Mouse (Mus musculus) liver, embryonic 12.5 days (tissue): ENCODE results near the gene Cwc27. TPM values are rescaled to one million over a fixed set of nuclear protein-coding genes. Genes with fewer than 3 reads are reported as not detected.

Experiments
- ATAC-seq: fragments of 200-750 bp; cut with Nextera tagmentation; 2 replicates; pipeline ENCODE4 v1.8.0; 2017; ENCODE audit warnings: moderate number of reproducible peaks, mild to moderate bottlenecking, moderate library complexity
- H3K27ac ChIP-seq: fragments of 300-500 bp; sonication (generic); 2 replicates; pipeline ENCODE4 v1.5.1; 2016; ENCODE audit warnings: mild to moderate bottlenecking
- H3K27me3 ChIP-seq: fragments of 300-500 bp; sonication (generic); replicated peaks from 2 replicates; pipeline ENCODE4 v1.6.1; 2016; ENCODE audit warnings: mild to moderate bottlenecking, moderate library complexity
- H3K36me3 ChIP-seq: fragments of 300-500 bp; sonication (generic); 2 replicates; pipeline ENCODE4 v1.6.1; 2016; ENCODE audit warnings: mild to moderate bottlenecking, moderate library complexity
- H3K4me1 ChIP-seq: fragments of 300-500 bp; sonication (generic); 2 replicates; pipeline ENCODE4 v1.6.1; 2016
- H3K4me2 ChIP-seq: fragments of 300-500 bp; sonication (generic); 2 replicates; pipeline ENCODE4 v1.6.1; 2016; ENCODE audit warnings: mild to moderate bottlenecking, moderate library complexity
- H3K4me3 ChIP-seq: fragments of 300-500 bp; sonication (generic); 2 replicates; pipeline ENCODE4 v1.5.1; 2016; ENCODE audit warnings: mild to moderate bottlenecking, moderate library complexity
- H3K9ac ChIP-seq: fragments of 300-500 bp; sonication (generic); 2 replicates; pipeline ENCODE4 v1.6.1; 2016; ENCODE audit warnings: mild to moderate bottlenecking, moderate library complexity
- H3K9me3 ChIP-seq: fragments of 300-500 bp; sonication (generic); replicated peaks from 2 replicates; pipeline ENCODE4 v1.6.1; 2016; ENCODE audit warnings: mild to moderate bottlenecking, moderate library complexity
- WGBS: fragments of 180-500 bp; shearing (Covaris S2); methylation state at CpG from one replicate; pipeline ENCODE4 v1.1.7; 2016; ENCODE audit not compliant: insufficient replicate concordance; 5-methylcytosine and 5-hydroxymethylcytosine counted together
- polyA plus RNA-seq: library from polyadenylated mRNA; unstranded; fragments of >200 nt; fragmentation: Nextera tagmentation; extraction: Ambion mirVana; gene quantifications from 2 replicates; pipeline ENCODE4 v1.2.1, GENCODE M21; 2016

The Cwc27 gene
- polyA plus RNA-seq, 1 experiment from 2014 or later, result 14.8 TPM

DNA sequence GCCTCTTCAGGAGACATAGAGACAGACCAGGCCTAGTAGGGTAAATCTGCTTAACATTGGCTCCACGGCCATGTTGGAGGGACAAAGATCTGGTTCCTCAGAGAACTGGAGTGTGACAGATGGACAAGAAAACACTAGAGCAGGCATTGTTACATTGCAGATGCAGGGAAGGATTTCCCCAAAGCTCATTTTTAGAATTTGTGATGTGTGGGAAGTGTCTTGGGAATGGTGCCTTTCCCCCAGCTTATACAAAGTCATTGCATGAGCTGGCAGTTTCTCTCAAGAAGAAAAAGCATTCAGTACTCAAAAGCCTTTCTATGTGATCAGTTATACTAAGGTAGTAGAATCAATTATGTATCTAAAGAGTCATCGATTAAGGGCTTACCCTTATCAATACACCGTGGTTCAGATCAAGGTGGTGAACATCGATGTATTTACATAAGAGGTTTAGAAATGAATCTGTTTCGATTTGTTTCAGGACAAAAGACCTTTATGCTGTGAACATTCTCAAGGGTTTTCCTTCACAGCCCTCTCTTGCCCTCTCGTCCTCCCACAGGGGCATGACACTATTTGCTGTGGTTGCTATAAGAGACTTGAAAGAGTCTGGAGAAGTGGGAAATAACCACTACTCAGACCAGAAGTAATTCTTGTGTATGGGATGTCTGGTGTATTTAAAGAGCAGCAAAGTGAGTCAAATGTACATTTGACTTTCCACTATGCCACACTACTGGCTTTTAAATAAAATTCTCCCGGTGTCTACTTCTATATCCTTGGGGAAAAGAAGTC is 197.2 kb downstream of the Cwc27 start:
- Histone ChIP-seq H3K9ac (no peak overlapping the region), H3K9me3 (no peaks in the 10 kb centered on the region), H3K4me2 (no peak overlapping the region), H3K27me3 (no peaks in the 10 kb centered on the region), H3K4me1 (no peaks in the 10 kb centered on the region), H3K36me3 (no peaks in the 10 kb centered on the region), H3K4me3 (no peak overlapping the region), H3K27ac (no peak overlapping the region)
- 80% methylated on average over 7 of the region's 7 CpGs for WGBS
- no peak for ATAC-seq

DNA sequence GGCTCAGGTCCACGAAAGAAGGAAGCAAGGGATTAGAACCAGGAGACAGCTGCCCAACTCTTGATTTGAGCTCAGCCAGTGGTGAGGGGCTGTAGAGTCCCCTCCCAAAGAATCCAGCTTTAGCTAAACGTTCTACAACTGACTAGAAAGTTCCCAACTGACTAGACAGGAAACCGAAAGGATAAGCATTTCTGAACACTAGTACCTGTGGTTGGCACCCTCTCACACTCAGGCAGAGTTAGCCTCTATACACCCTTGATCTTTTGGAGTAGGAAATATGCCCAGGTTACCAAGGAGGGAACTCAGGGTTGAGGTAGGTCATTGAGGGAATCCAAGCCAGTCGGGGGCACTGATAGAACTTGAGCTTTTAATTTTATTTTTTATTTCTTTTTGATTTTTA is 199.7 kb downstream of the Cwc27 start:
- Histone ChIP-seq H3K4me1 (no peaks in the 10 kb centered on the region), H3K27ac (no peak overlapping the region), H3K27me3 (no peaks in the 10 kb centered on the region), H3K4me2 (no peak overlapping the region), H3K4me3 (no peak overlapping the region), H3K9ac (no peak overlapping the region), H3K36me3 (no peaks in the 10 kb centered on the region), H3K9me3 (no peaks in the 10 kb centered on the region)
- no peak for ATAC-seq
- 62% methylated on average over 4 of the region's 4 CpGs for WGBS

DNA sequence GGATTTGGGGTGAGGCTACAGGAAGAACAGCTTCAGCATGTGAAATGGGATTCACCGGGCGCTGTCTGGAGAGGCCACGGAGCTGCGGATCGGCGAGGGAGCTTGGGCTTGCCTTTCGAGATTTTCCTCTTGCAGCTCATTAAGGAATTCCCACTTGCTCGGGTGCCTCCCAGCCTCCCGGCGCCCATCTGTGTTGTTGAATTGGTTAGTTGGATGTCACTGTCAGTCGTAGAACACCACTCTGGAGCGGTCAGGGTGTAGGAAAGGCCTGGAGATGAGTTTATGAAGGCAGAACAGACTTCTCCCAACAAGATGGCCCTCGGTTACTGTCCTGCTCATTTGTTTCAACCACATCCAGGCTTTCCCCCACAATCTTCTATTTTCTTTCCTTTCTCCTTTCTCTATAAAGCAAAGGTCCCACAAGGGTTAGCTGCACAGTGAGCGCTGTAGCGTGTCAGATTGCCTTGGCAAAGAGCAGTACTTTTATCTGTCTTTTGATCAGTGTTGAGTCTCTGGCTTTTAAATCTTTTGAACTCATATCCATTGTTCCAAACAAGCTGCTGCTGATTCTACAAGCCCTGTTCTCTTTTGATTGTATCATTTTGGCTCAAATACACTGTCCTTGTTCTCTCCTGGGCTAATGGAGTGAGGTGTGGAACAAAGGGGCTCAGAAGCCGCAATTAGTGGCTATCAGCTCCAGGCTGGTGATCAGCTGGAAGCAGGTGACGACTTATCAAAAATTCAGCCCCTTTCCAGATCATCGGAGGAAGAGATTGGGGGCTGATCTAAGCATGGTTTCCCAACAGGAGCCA is 200.7 kb downstream of the Cwc27 start:
- H3K27me3 ChIP-seq, result no peaks in the 10 kb centered on the region
- no peak for ATAC-seq
- H3K36me3 ChIP-seq, result no peaks in the 10 kb centered on the region
- H3K4me3 ChIP-seq, result no peak overlapping the region
- H3K4me1 ChIP-seq, result no peaks in the 10 kb centered on the region
- H3K27ac ChIP-seq, result no peak overlapping the region
- H3K4me2 ChIP-seq, result no peak overlapping the region
- H3K9ac ChIP-seq, result no peak overlapping the region
- 82% methylated on average over 18 of the region's 18 CpGs for WGBS
- H3K9me3 ChIP-seq, result no peaks in the 10 kb centered on the region

DNA sequence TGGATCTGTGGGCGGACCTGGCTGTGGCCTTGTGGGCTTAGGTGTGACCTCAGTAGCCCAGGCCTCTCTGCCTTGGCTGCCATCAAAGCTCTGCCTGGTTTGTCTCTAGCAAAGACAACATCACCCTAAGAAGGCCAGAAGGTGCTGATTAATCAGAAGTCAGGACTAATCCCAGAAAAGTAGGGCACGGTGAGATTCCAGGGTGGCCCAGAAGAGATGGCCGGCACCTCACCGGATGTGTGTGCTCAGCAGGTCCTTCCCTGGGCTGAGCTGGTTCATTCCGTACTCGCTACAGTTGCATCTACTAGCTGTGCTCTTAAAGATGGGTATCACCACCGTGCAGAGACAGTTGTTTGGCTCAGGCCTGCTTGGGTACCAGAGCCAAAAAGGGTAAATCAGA is 201.8 kb downstream of the Cwc27 start:
- 72% methylated on average over 7 of the region's 7 CpGs for whole genome bisulfite sequencing
- Histone ChIP-seq H3K4me1 (no peaks in the 10 kb centered on the region), H3K27ac (no peak overlapping the region), H3K36me3 (no peaks in the 10 kb centered on the region), H3K27me3 (no peaks in the 10 kb centered on the region), H3K4me3 (no peak overlapping the region), H3K4me2 (no peak overlapping the region), H3K9ac (no peak overlapping the region), H3K9me3 (no peaks in the 10 kb centered on the region)
- ATAC-seq, result no peak

DNA sequence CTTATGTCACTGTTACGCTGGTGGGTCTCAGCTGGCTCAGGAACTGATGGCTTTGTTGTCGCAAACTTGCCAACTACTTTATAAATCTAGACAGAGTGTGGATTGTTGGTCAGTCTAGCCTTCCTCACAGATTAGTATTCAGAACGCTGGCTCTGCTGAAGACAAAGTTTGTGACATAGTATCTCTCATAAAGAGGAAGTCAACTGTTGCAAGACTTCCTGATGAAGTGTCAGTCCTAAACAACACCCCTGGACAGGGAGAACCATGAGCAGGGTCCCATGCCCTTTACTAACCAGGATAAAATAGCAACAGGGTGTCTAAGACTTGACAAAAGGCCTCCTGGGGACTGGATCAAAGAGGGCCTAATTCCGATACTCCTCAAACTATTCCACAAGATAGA is 205.6 kb downstream of the Cwc27 start:
- 67% methylated on average over 4 of the region's 4 CpGs for WGBS

DNA sequence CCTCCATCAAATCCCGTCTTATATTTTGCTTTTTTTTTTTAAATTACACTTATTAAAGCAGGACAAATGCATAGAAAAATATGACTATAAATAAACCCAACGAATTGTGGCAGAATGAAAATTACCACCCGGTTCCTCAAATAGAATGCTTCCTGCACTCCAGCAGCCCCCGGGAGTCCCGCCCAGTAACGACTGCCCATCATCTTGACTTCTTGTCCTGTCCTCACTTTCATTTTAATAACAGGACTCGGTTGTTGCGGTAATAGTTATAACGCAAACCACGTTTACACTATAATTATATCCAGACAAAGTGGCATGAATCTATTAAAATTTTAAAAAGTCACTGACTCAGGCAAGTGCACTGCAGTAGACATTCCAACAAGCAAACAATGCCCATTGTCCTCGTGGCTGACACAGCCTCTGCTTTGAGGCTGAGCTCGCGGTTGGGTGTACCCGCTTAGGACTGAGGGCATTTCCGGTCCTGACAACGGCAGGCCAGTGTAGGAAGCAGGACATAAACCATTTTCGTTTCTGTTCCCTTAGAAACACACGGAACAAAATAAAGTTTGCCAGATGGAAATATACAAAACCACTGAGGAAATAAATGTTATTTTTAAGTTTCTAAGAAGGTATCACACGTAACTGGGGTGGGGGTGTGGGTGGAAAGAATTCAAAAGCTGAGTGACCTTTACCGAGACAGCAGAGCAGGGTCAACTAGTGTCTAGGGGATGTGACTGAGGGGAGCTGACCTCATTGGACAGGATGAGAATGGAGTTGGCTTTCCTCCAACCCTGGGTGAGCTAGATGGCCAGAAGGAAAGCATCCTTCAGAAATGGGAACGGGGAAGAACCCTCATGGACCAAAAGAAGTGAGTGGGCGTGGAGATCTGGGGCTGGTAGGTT is 206.5 kb downstream of the Cwc27 start:
- H3K9ac ChIP-seq, result no peak overlapping the region
- H3K9me3 ChIP-seq, result no peaks in the 10 kb centered on the region
- WGBS, result 62% methylated on average over 22 of the region's 22 CpGs
- H3K27me3 ChIP-seq, result no peaks in the 10 kb centered on the region
- H3K36me3 ChIP-seq, result no peaks in the 10 kb centered on the region
- peak overlapping the region; percentile 26 for H3K4me2 ChIP-seq
- no peak overlapping the region for H3K4me3 ChIP-seq
- no peaks in the 10 kb centered on the region for H3K4me1 ChIP-seq
- H3K27ac ChIP-seq, result no peak overlapping the region
- ATAC-seq, result no peak

More for the DNA sequence above, 205.6 kb downstream of the Cwc27 start:
- Histone ChIP-seq H3K27me3 (no peaks in the 10 kb centered on the region), H3K9me3 (no peaks in the 10 kb centered on the region), H3K4me2 (no peak overlapping the region), H3K4me1 (no peaks in the 10 kb centered on the region), H3K9ac (no peak overlapping the region), H3K27ac (no peak overlapping the region), H3K4me3 (no peak overlapping the region), H3K36me3 (no peaks in the 10 kb centered on the region)
- no peak for ATAC-seq

DNA sequence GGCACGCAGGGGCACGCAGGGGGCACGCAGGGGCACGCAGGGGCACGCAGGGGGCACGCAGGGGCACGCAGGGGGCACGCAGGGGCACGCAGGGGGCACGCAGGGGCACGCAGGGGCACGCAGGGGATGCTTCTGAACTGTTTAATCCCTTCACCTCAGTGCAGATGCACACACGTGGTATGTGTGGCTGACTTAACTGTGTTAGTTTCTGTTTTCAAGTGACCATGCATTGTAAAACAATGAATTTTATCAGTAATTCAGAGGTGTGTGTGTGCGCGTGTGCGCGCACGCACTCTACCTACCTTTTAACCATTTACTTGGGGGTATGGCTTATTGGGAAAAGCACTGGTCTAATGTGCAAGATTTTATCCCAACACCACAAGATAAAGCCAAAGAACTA is 208.4 kb downstream of the Cwc27 start:
- Histone ChIP-seq H3K4me2 (no peak overlapping the region), H3K4me3 (no peak overlapping the region), H3K9me3 (no peaks in the 10 kb centered on the region), H3K27me3 (no peaks in the 10 kb centered on the region), H3K4me1 (no peaks in the 10 kb centered on the region), H3K27ac (no peak overlapping the region), H3K36me3 (no peaks in the 10 kb centered on the region), H3K9ac (no peak overlapping the region)
- ATAC-seq, result no peak
- WGBS, result 88% methylated on average over 18 of the region's 18 CpGs

DNA sequence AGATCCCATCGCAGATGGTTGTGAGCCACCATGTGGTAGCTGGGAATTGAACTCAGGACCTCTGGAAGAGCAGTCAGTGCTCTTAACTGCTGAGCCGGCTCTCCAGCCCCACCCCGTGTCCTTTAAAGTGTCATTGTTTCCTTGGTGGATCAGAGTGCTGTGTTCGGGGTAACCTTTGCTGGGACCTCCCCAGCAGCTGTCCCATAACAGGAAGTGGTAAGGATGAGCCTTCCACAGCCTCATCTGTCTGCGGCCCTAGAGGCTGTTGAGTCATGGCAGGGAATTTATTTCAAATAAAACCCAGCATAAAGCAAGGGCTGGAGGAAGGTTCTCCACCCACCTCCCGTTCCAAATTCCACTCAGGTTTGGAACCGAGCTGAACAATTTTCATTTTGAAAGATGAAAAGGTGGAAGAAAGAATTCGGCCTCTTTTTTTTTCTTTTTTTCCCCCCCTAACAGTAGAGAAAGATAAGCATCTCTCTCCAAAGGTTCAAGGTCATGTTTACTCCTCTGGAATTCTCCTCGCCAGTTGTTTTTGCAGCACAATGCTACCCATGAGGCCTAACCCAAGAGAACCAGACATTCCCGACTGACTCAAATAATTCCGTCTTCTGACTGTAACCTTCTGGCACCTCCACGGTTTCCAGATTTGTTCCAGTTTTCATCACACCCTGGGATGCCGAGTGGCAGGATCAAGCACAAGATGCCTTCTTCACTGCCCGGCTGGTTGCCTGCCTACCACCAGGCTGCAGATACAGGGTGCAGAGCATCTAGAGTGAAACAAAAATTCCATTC is 210.0 kb downstream of the Cwc27 start:
- WGBS, result 53% methylated on average over 14 of the region's 14 CpGs
- peak; percentile 35; the same call in 1 of the 2 replicates for ATAC-seq
- Histone ChIP-seq H3K9ac (no peak overlapping the region), H3K27me3 (no peaks in the 10 kb centered on the region), H3K36me3 (no peaks in the 10 kb centered on the region), H3K9me3 (no peaks in the 10 kb centered on the region), H3K4me3 (no peak overlapping the region), H3K27ac (no peak overlapping the region), H3K4me2 (no peak overlapping the region), H3K4me1 (no peaks in the 10 kb centered on the region)

DNA sequence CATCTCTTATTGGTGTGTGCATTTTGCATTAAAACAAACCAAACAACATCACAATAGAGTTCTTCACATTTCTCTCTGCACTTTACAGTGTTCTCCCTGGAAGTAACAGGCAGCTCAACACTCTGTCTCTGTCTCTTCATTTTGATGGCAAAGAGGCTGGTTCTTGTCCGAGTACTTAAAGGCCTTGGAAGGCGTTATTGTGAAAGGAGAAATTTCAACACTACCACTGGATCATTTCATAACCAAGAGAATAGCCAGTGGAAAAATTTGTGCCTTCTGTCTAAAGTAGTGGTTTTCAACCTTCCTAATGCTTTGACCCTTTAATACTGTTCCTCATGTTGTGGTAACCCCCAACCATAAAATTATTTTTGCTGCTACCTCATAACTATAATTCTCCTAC is 211.8 kb downstream of the Cwc27 start:
- Histone ChIP-seq H3K4me2 (no peak overlapping the region), H3K36me3 (no peaks in the 10 kb centered on the region), H3K9me3 (no peaks in the 10 kb centered on the region), H3K27ac (no peak overlapping the region), H3K4me1 (no peaks in the 10 kb centered on the region), H3K9ac (no peak overlapping the region), H3K4me3 (no peak overlapping the region), H3K27me3 (no peaks in the 10 kb centered on the region)
- no peak for ATAC-seq
- WGBS, result 60% methylated on average over 2 of the region's 2 CpGs

DNA sequence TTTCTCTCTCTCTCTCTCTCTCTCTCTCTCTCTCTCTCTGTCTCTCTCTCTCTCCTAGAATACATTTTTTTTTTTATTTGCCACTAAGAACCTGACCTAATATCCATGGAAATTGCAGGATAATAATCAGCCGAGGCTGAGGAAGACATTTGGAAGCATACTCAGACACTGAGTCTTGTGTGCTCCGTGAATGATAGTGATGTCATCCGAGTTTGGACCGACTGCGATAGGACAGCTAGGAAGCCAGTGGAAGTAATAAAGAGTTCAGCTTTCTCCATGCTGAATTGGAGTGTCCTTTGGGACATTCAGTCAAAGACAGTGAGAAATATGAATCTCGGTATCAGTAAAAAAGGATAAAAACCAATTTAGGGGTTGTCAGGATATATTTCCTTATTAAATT is 214.7 kb downstream of the Cwc27 start:
- ATAC-seq, result no peak
- Histone ChIP-seq H3K9me3 (no peaks in the 10 kb centered on the region), H3K36me3 (no peaks in the 10 kb centered on the region), H3K27ac (no peak overlapping the region), H3K4me3 (no peak overlapping the region), H3K27me3 (no peaks in the 10 kb centered on the region), H3K4me2 (no peak overlapping the region), H3K9ac (no peak overlapping the region), H3K4me1 (no peaks in the 10 kb centered on the region)
- WGBS, result 79% methylated on average over 6 of the region's 6 CpGs

DNA sequence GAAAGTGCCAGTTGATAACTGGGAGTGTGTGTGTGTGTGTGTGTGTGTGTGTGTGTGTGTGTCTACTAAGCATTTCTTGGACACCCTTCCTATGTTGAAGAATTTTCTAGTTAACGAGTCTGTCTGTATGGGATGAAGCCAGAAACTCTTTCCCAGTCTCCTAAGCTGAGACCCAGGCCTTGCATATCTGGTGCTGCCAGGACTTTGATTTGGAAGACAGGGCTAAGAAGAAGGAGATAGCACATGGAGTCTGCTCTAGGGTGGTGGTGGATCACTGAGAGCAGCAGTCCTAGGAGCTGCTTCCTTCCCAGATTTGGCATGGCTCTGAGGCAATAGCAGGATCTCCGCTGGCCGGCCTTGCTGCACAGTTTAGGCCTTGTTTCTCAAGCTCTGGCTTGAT is 215.2 kb downstream of the Cwc27 start:
- no peak for ATAC-seq
- Histone ChIP-seq H3K27me3 (no peaks in the 10 kb centered on the region), H3K9me3 (no peaks in the 10 kb centered on the region), H3K9ac (no peak overlapping the region), H3K4me2 (no peak overlapping the region), H3K4me1 (no peaks in the 10 kb centered on the region), H3K4me3 (no peak overlapping the region), H3K27ac (no peak overlapping the region), H3K36me3 (no peaks in the 10 kb centered on the region)
- WGBS, result 78% methylated on average over 3 of the region's 3 CpGs
